Mouse (Mus musculus) CD4-positive, CD25-positive, alpha-beta regulatory T cell, adult 2 months (primary cell): ENCODE measurements at regions not wholly inside any gene's neighbourhood (a gene's known extent, or its start where the extent isn't known, plus 50 kb on each side); places are given as distances from the start of the nearest gene placed in this dataset.
A peak's percentile ranks its signal among the peaks of the same experiment; 100 is the strongest.

Source experiments
- DNase-seq: peaks from one replicate; pipeline ENCODE4 v3.0.0-alpha.2; 2012; ENCODE audit warnings: low read depth, low spot score

GRCm38 (mm10) chr5:18080761-18081160, 118.4 kb downstream of the Gnat3 start:
- DNase-seq, result no peak

GRCm38 (mm10) chr5:18082219-18082618, 119.9 kb downstream of the Gnat3 start:
- no peak for DNase-seq

- DNase-seq, result no peak
Observed at GRCm38 (mm10) chr5:18083789-18084188, 121.4 kb downstream of the Gnat3 start.

- DNase-seq, result no peak
Observed at GRCm38 (mm10) chr5:18085456-18085855, 123.1 kb downstream of the Gnat3 start.

DNA sequence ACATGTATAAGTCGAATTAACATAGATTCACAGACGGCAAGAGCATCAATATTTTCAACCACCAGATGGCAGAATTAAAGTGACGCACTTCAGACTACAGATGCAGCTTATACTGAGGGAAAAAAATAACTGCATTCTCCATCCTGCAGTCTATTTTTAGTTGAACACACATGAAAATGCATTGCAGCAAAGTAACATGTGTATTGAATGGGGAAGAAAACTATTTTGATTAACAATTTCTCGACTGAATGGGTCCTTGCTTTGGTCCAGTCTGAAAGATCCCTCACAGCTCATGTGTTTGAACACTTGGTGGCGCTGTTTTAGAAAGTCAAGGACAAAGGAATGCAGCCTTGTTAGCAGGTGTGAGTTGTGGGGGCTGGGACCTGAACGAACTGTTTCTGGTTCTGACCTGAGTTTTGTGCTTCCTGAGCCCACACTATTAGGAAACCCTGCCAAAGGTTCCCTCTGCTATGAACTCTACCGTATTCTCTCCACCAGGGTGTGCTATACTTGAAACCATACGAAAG, 125.6 kb downstream of the Gnat3 start:
- DNase-seq, result peak; percentile 4

GRCm38 (mm10) chr5:18089956-18090355, 127.6 kb downstream of the Gnat3 start:
- DNase-seq, result no peak

GRCm38 (mm10) chr5:18114905-18115689, 152.7 kb downstream of the Gnat3 start:
- DNase-seq, result no peak

- DNase-seq, result no peak
Observed at GRCm38 (mm10) chr5:18135794-18136678, 173.7 kb downstream of the Gnat3 start.

GRCm38 (mm10) chr5:18137450-18138061, 175.2 kb downstream of the Gnat3 start:
- DNase-seq, result no peak

- DNase-seq, result no peak
Observed at GRCm38 (mm10) chr5:18152241-18152640, 189.9 kb downstream of the Gnat3 start.

DNA sequence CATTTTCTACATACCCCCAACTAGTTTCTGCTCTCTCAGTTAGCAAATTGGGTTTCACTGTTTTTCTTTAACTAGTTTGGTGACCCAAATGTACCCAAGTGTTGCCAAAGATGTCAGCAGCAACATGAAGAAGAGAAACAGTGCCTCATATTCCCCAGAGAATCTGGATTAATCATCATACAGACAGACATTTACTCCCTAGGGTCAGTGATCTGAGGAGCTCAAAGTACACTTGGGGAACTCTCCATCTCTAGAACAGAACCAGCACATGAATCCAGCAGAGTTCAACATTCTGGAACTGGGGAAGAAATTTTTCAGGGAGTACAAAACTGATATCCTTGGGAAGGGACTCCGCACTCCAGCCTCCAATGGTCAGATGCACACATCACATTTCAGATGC, 191.4 kb downstream of the Gnat3 start:
- no peak for DNase-seq

DNA sequence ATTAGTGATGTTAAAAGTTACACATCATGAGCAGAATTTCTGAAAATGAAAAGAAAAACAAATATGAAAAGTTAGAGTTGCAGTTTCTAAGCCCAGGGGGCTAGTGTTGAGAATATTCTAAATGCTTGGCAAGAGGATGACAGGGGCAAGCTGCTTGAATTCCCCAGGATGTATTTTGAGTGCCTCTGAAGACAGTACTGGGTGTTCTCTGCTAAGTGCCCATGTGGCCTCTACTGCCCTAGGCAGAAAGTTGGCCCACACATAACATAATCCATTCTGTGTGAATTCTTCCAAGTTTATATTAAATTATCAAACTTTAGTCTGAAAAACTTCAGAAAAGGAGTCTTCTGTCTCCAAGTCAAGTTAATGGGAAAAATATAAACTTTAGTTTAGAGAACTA, 196.6 kb downstream of the Gnai1 start:
- DNase-seq, result no peak

DNA sequence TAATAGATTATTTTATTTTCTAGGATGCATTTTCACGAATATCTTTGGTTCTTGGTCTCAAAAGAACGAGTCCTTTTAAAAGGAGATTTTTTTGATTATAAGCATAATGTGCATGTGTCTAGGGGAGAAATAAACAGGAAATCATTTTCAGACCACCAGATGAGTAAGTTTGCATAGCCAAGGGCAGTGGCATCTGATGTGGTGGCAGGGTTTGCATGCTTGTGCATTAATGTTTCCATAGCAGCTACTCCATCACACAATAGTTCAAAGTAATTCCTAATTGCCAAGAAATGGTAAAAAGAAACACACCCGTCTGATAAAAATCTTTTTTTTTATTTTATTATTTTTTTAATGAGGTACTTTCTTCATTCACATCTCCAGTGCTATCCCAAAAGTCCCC, 182.3 kb downstream of the Gnai1 start:
- no peak for DNase-seq

DNA sequence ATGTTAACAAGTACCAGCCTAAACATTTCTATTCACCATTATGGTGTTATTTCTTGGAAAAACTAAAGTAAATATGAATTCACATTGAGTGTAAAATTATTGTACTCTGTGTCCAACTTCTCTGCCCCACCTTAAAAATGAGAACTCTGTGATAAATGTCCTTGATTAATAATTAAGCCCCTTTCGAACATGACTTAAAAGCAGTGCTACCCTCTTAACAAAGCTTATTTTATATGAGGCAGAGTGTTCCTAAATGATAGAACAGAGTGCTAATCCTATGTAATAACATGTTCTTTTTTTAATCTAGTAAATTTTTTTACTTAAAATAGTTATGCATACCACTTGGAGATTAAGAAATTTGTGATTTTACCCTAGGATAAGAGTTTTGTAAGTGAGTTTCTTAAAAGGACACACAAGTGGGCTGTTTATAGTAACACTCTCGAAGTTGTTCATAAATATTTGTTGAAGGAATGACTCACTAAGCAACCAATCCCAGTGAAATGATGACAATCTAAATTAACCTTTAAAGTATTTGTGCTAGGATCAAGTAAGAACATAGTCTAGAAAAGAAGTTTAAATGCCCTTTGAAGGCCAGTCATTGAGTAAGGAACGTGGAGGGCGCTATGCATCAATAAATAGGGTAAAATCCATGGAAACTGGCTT, 148.6 kb downstream of the Gnai1 start:
- no peak for DNase-seq
